Mouse (Mus musculus) kidney, embryonic 15.5 days (tissue): ENCODE data around the gene Nos1. TPM values are rescaled to one million over a fixed set of nuclear protein-coding genes. Genes with fewer than 3 reads are reported as not detected.

Experiments used
- polyA plus RNA-seq: library from polyadenylated mRNA; unstranded; fragments of >200 nt; fragmentation: Nextera tagmentation; extraction: Ambion mirVana; gene quantifications from 2 replicates; pipeline ENCODE4 v1.2.1, GENCODE M21; 2015

The Nos1 gene
- polyA plus RNA-seq, 1 experiment from 2014 or later = 0.92 TPM

Other genes with a start within 250 kb of the Nos1 start
- 75.7 and 78.9 TPM in 2 replicates for gene Fbxo21, start 195.7 kb downstream of the Nos1 start, polyA plus RNA-seq
- gene Tesc, start 246.7 kb downstream of the Nos1 start, polyA plus RNA-seq = 17.1 and 18.6 TPM in 2 replicates